Mouse (Mus musculus): ENCODE measurements around the gene Plin4. TPM values are rescaled to one million over a fixed set of nuclear protein-coding genes. Genes with fewer than 3 reads are reported as not detected.

The Plin4 gene
- polyA plus RNA-seq, 1 experiment = not detected

GRCm38 (mm10) chr17:56141702-56142605, 32.4 kb upstream of the Plin4 start:
- TF ChIP-seq TAL1 (IDR thresholded peaks at IDR 0.05; ENCODE audit: low read length) (no peak), GATA1 (IDR thresholded peaks at IDR 0.05; ENCODE audit: low read length) (no peak)
- peaks cover 82% of the 10 kb centered on the region for H3K27me3 ChIP-seq (ENCODE audit: control insufficient read depth)
- H3K36me3 ChIP-seq (ENCODE audit: control insufficient read depth) = no peaks in the 10 kb centered on the region
- peaks cover 18% of the 10 kb centered on the region for H3K4me1 ChIP-seq (ENCODE audit: control insufficient read depth)
- H3K4me3 ChIP-seq (replicated peaks) = no peak overlapping the region
- H3K9me3 ChIP-seq (ENCODE audit: control insufficient read depth, low read length) = no peaks in the 10 kb centered on the region

- Histone ChIP-seq H3K36me3 (ENCODE audit: control insufficient read depth) (no peaks in the 10 kb centered on the region), H3K9me3 (ENCODE audit: control insufficient read depth, low read length) (no peaks in the 10 kb centered on the region), H3K4me3 (replicated peaks) (peak within 1 kb of the TSS; percentile 56), H3K4me1 (ENCODE audit: control insufficient read depth) (peaks cover 20% of the 10 kb centered on the region), H3K27me3 (ENCODE audit: control insufficient read depth) (peaks cover 67% of the 10 kb centered on the region)
- TF ChIP-seq GATA1 (IDR thresholded peaks at IDR 0.05; ENCODE audit: low read length) = no peak
Observed at GRCm38 (mm10) chr17:56139858-56140595, 30.4 kb upstream of the Plin4 start, which contains the start of gene Sema6b. TSS of gene Sema6b (minus strand) at chr17:56140343.

GRCm38 (mm10) chr17:56139355-56139754, 29.8 kb upstream of the Plin4 start:
- H3K9me3 ChIP-seq (ENCODE audit: control insufficient read depth, low read length) = no peaks in the 10 kb centered on the region
- peaks cover 62% of the 10 kb centered on the region for H3K27me3 ChIP-seq (ENCODE audit: control insufficient read depth)
- H3K4me1 ChIP-seq (ENCODE audit: control insufficient read depth) = peaks cover 26% of the 10 kb centered on the region
- no peaks in the 10 kb centered on the region for H3K36me3 ChIP-seq (ENCODE audit: control insufficient read depth)
- TF ChIP-seq TAL1 (IDR thresholded peaks at IDR 0.05; ENCODE audit: low read length) = no peak
- no peak for TF ChIP-seq GATA1 (IDR thresholded peaks at IDR 0.05; ENCODE audit: low read length)
- H3K4me3 ChIP-seq (replicated peaks) = no peak overlapping the region

- Histone ChIP-seq H3K9me3 (ENCODE audit: control insufficient read depth, low read length) (no peaks in the 10 kb centered on the region), H3K4me3 (replicated peaks) (no peak overlapping the region), H3K4me1 (ENCODE audit: control insufficient read depth) (peaks cover 38% of the 10 kb centered on the region), H3K27me3 (ENCODE audit: control insufficient read depth) (peaks cover 49% of the 10 kb centered on the region), H3K36me3 (ENCODE audit: control insufficient read depth) (no peaks in the 10 kb centered on the region)
- TF ChIP-seq TAL1 (IDR thresholded peaks at IDR 0.05; ENCODE audit: low read length) (no peak), GATA1 (IDR thresholded peaks at IDR 0.05; ENCODE audit: low read length) (no peak)
Observed at GRCm38 (mm10) chr17:56137839-56138613, 28.4 kb upstream of the Plin4 start.

GRCm38 (mm10) chr17:56136558-56136957, 27.0 kb upstream of the Plin4 start:
- TF ChIP-seq TAL1 (IDR thresholded peaks at IDR 0.05; ENCODE audit: low read length) = no peak
- no peak for TF ChIP-seq GATA1 (IDR thresholded peaks at IDR 0.05; ENCODE audit: low read length)

GRCm38 (mm10) chr17:56134463-56134971, 24.9 kb upstream of the Plin4 start:
- peaks cover 15% of the 10 kb centered on the region for H3K27me3 ChIP-seq (ENCODE audit: control insufficient read depth)
- H3K36me3 ChIP-seq (ENCODE audit: control insufficient read depth) = no peaks in the 10 kb centered on the region; the same call in 1 of the 2 replicates
- no peaks in the 10 kb centered on the region for H3K9me3 ChIP-seq (ENCODE audit: control insufficient read depth, low read length)
- peak overlapping the region; percentile 59 for H3K4me3 ChIP-seq (replicated peaks)
- H3K4me1 ChIP-seq (ENCODE audit: control insufficient read depth) = peaks cover 28% of the 10 kb centered on the region
- no peak for TF ChIP-seq GATA1 (IDR thresholded peaks at IDR 0.05; ENCODE audit: low read length)
- TF ChIP-seq TAL1 (IDR thresholded peaks at IDR 0.05; ENCODE audit: low read length) = no peak

More at GRCm38 (mm10) chr17:56136558-56136957, 27.0 kb upstream of the Plin4 start:
- no peak overlapping the region for H3K4me3 ChIP-seq (replicated peaks)
- H3K4me1 ChIP-seq (ENCODE audit: control insufficient read depth) = peaks cover 37% of the 10 kb centered on the region
- H3K27me3 ChIP-seq (ENCODE audit: control insufficient read depth) = peaks cover 35% of the 10 kb centered on the region
- H3K9me3 ChIP-seq (ENCODE audit: control insufficient read depth, low read length) = no peaks in the 10 kb centered on the region
- H3K36me3 ChIP-seq (ENCODE audit: control insufficient read depth) = no peaks in the 10 kb centered on the region

GRCm38 (mm10) chr17:56133457-56134363, 24.1 kb upstream of the Plin4 start:
- Histone ChIP-seq H3K9me3 (ENCODE audit: control insufficient read depth, low read length) (no peaks in the 10 kb centered on the region), H3K36me3 (ENCODE audit: control insufficient read depth) (no peaks in the 10 kb centered on the region; the same call in 1 of the 2 replicates), H3K27me3 (ENCODE audit: control insufficient read depth) (peaks cover 7% of the 10 kb centered on the region), H3K4me1 (ENCODE audit: control insufficient read depth) (peaks cover 26% of the 10 kb centered on the region), H3K4me3 (replicated peaks) (peak overlapping the region; percentile 59)
- TF ChIP-seq GATA1 (IDR thresholded peaks at IDR 0.05; ENCODE audit: low read length) = no peak
- TF ChIP-seq TAL1 (IDR thresholded peaks at IDR 0.05; ENCODE audit: low read length) = no peak

- H3K4me1 ChIP-seq (ENCODE audit: control insufficient read depth) = peaks cover 26% of the 10 kb centered on the region
- TF ChIP-seq TAL1 (IDR thresholded peaks at IDR 0.05; ENCODE audit: low read length) (no peak), GATA1 (IDR thresholded peaks at IDR 0.05; ENCODE audit: low read length) (no peak)
- no peaks in the 10 kb centered on the region; the same call in 1 of the 2 replicates for H3K36me3 ChIP-seq (ENCODE audit: control insufficient read depth)
- no peaks in the 10 kb centered on the region for H3K27me3 ChIP-seq (ENCODE audit: control insufficient read depth)
- no peak overlapping the region for H3K4me3 ChIP-seq (replicated peaks)
- H3K9me3 ChIP-seq (ENCODE audit: control insufficient read depth, low read length) = no peaks in the 10 kb centered on the region
Observed at GRCm38 (mm10) chr17:56132661-56133060, 23.1 kb upstream of the Plin4 start.
